Mouse (Mus musculus) olfactory bulb, adult 2 months (tissue): ENCODE measurements at regions not wholly inside any gene's neighbourhood (a gene's known extent, or its start where the extent isn't known, plus 50 kb on each side); places are given as distances from the start of the nearest gene placed in this dataset.
A peak's percentile ranks its signal among the peaks of the same experiment; 100 is the strongest.
"Not testable (repeated sequence)": the region's sequence is repeated elsewhere in the genome, so short reads cannot be mapped to it uniquely, and the experiment has no call there.

Experiments
- H3K27ac ChIP-seq: fragments of 200-500 bp; 2 replicates; pipeline ENCODE4 v1.5.1; 2012; ENCODE audit warnings: low read depth, low read length; ENCODE audit not compliant: insufficient read depth
- H3K4me1 ChIP-seq: fragments of 200-500 bp; 2 replicates; pipeline ENCODE4 v1.6.1; 2012; ENCODE audit warnings: low read length; ENCODE audit not compliant: control insufficient read depth, insufficient read depth
- H3K4me3 ChIP-seq: fragments of 200-500 bp; 2 replicates; pipeline ENCODE4 v1.5.1; 2012; ENCODE audit warnings: mild to moderate bottlenecking, low read depth, low read length, moderate library complexity; ENCODE audit not compliant: insufficient read depth
- CTCF ChIP-seq: fragments of 200-500 bp; IDR thresholded peaks from 2 replicates; pipeline ENCODE4 v1.5.1; 2012; ENCODE audit warnings: low read depth, mild to moderate bottlenecking, low read length, moderate library complexity; ENCODE audit not compliant: insufficient read depth
- POLR2A ChIP-seq: fragments of 200-500 bp; IDR thresholded peaks from 2 replicates; pipeline ENCODE4 v1.6.1; 2012; ENCODE audit warnings: mild to moderate bottlenecking, low read depth, low read length, moderate library complexity; ENCODE audit not compliant: insufficient read depth
- WGBS: fragments of 180-500 bp; shearing (Covaris S2); methylation state at CpG from one replicate; pipeline ENCODE4 v1.1.7; 2018; 5-methylcytosine and 5-hydroxymethylcytosine counted together

GRCm38 (mm10) chr4:101366905-101367679 is 52.0 kb upstream of the Ak4 start:
- H3K4me1 ChIP-seq = no peaks in the 10 kb centered on the region
- 58% methylated on average over 13 of the region's 13 CpGs for WGBS

GRCm38 (mm10) chr4:101365299-101365698 is 53.8 kb upstream of the Ak4 start:
- TF ChIP-seq POLR2A (no peak), CTCF (no peak)
- Histone ChIP-seq H3K4me3 (no peak overlapping the region), H3K27ac (no peak overlapping the region), H3K4me1 (no peaks in the 10 kb centered on the region)
- 92% methylated on average over 3 of the region's 3 CpGs for WGBS

More at GRCm38 (mm10) chr4:101366905-101367679, 52.0 kb upstream of the Ak4 start:
- H3K27ac ChIP-seq = no peak overlapping the region
- no peak overlapping the region for H3K4me3 ChIP-seq
- TF ChIP-seq CTCF = no peak
- no peak for TF ChIP-seq POLR2A

- H3K27ac ChIP-seq = no peak overlapping the region
- no peaks in the 10 kb centered on the region for H3K4me1 ChIP-seq
- 94% methylated on average over 2 of the region's 2 CpGs for WGBS
- no peak overlapping the region for H3K4me3 ChIP-seq
- TF ChIP-seq CTCF (no peak), POLR2A (no peak)
These were observed 54.4 kb upstream of the Ak4 start for GRCm38 (mm10) chr4:101364716-101365115.

GRCm38 (mm10) chr4:101363231-101363630 is 55.8 kb upstream of the Ak4 start:
- not testable (repeated sequence) for H3K4me1 ChIP-seq, H3K4me3 ChIP-seq, H3K27ac ChIP-seq
- WGBS = 96% methylated on average over 1 of the region's 1 CpGs

GRCm38 (mm10) chr4:101361779-101362178 is 57.3 kb upstream of the Ak4 start:
- 95% methylated on average over 1 of the region's 1 CpGs for WGBS
- Histone ChIP-seq H3K4me1 (no peaks in the 10 kb centered on the region), H3K4me3 (no peak overlapping the region), H3K27ac (no peak overlapping the region)
- TF ChIP-seq CTCF (no peak), POLR2A (no peak)

GRCm38 (mm10) chr4:101360296-101360695 is 58.8 kb upstream of the Ak4 start:
- TF ChIP-seq POLR2A (no peak), CTCF (no peak)
- no peak overlapping the region for H3K4me3 ChIP-seq
- 57% methylated on average over 7 of the region's 7 CpGs for WGBS
- H3K27ac ChIP-seq = no peak overlapping the region
- no peaks in the 10 kb centered on the region for H3K4me1 ChIP-seq

- no peak overlapping the region for H3K4me3 ChIP-seq
- H3K27ac ChIP-seq = no peak overlapping the region
- TF ChIP-seq CTCF = no peak
- no peak for TF ChIP-seq POLR2A
- no peaks in the 10 kb centered on the region for H3K4me1 ChIP-seq
- WGBS = 92% methylated on average over 5 of the region's 5 CpGs
These were observed 60.0 kb upstream of the Ak4 start for GRCm38 (mm10) chr4:101359119-101359518.

GRCm38 (mm10) chr4:101358525-101358924 is 60.6 kb upstream of the Ak4 start:
- no peak for TF ChIP-seq CTCF
- TF ChIP-seq POLR2A = no peak
- H3K4me3 ChIP-seq = no peak overlapping the region
- no peak overlapping the region for H3K27ac ChIP-seq
- H3K4me1 ChIP-seq = no peaks in the 10 kb centered on the region
- 91% methylated on average over 3 of the region's 3 CpGs for WGBS

GRCm38 (mm10) chr4:101357923-101358322 is 61.2 kb upstream of the Ak4 start:
- H3K4me1 ChIP-seq = no peaks in the 10 kb centered on the region
- WGBS = 59% methylated on average over 8 of the region's 8 CpGs
- H3K27ac ChIP-seq = peak overlapping the region; percentile 99; the same call in 1 of the 2 replicates
- H3K4me3 ChIP-seq = 0 out of 2 replicates have a peak overlapping the region, but pooled peaks have one; percentile 91
- TF ChIP-seq POLR2A (no peak), CTCF (no peak)
